In the genomic region with DNA sequence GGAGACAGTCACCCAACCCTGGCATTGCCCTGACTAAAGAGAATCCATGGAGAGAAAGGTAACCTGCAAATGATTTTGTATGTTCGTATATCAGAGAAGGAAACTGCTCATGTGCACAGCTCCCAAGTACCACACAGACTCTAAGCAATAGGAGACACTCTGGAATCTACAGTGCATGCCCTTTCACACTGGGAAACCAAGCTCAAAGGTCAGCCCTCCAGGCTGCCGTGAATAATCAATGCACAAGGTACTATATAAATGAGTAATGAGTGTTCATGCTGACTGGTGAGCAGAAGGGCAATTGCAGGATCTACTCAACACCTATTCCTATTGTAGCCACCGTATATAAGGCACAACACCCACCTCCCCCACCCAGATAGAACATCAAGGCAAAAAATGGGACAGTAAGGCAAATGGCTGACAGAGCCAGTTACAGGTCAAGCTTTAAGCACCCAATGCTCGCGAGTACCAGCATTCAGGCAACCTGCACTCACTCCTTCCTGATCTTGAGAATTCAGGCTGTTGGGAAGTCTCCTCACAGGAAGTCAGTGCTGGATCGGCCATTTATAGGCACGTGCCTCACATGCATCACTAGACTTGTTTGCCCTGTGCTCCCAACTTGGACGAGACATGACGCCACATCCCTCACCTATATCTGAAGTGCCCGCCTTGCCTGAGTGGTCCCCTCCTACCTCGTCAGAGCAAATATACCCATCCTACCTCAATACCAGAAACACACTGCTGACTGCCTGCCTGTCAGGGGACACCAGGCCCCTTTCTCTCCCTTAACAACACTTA, we compare ENCODE assay signal across 12 mouse cellular contexts. TPM values are rescaled to one million over a fixed set of nuclear protein-coding genes. Genes with fewer than 3 reads are reported as not detected.
DNase-seq lines count a peak whose midpoint lies in the region; ATAC-seq and TF ChIP-seq lines count a peak whose summit lies in the region.
"Had no signal": no experiment of that assay in that cellular context is flagged by ENCODE, and none has a peak within 500 bp of the region (broad histone marks: within the 10 kb centered on the region; RNA-seq: fewer than 3 reads in every experiment).

No protein-coding gene starts in this region.

- no peak overlapping the region for H3K4me3 ChIP-seq in gastrocnemius, adult 2 months
- no peak overlapping the region for H3K4me3 ChIP-seq in kidney, adult 2 months (ENCODE audit: insufficient read depth, low read depth, low read length)
- H3K4me3 ChIP-seq in intestine, embryonic 16.5 days (ENCODE audit: low read length), result no peak overlapping the region
- H3K4me3 ChIP-seq in myocyte, result no peak overlapping the region
- no peak overlapping the region for H3K4me3 ChIP-seq in neural tube, embryonic 15.5 days (replicated peaks)
- H3K4me3 ChIP-seq: midbrain, embryonic 15.5 days had no signal

- peaks cover 25% of the 10 kb centered on the region for H3K79me2 ChIP-seq in myocyte (ENCODE audit: control insufficient read depth, insufficient read depth)

- no peaks in the 10 kb centered on the region for H3K27me3 ChIP-seq in kidney, adult 2 months (replicated peaks; ENCODE audit: control insufficient read depth, insufficient read depth, low read length)
- no peaks in the 10 kb centered on the region for H3K27me3 ChIP-seq in intestine, embryonic 16.5 days (replicated peaks; ENCODE audit: control insufficient read depth, insufficient read depth, low read length)
- H3K27me3 ChIP-seq in myocyte (ENCODE audit: control insufficient read depth, insufficient read depth, insufficient read length), result no peaks in the 10 kb centered on the region
- no peaks in the 10 kb centered on the region for H3K27me3 ChIP-seq in neural tube, embryonic 15.5 days (replicated peaks)
- H3K27me3 ChIP-seq: midbrain, embryonic 15.5 days had no signal

- no peak for TF ChIP-seq CTCF in gastrocnemius, adult 2 months (IDR thresholded peaks at IDR 0.05)
- no peak for TF ChIP-seq CTCF in kidney, adult 2 months (conservative IDR thresholded peaks at IDR 0.05; ENCODE audit: insufficient read depth, insufficient read length, low read depth, low read length)

- intact Hi-C loops in gastrocnemius, adult 2 months (cut with DNase I), result no loop called here
- intact Hi-C loops in gastrocnemius, postnatal 36 days (cut with DNase I), result no loop called here

- WGBS in kidney, adult 2 months, result 59% methylated on average over 11 of the region's 11 CpGs
- 57% methylated on average over 11 of the region's 11 CpGs for WGBS in intestine, embryonic 16.5 days
- 70% methylated on average over 11 of the region's 11 CpGs for WGBS in neural tube, embryonic 15.5 days

- peaks cover 14% of the 10 kb centered on the region; the same call in 1 of the 2 replicates for H3K4me1 ChIP-seq in kidney, adult 2 months (ENCODE audit: control insufficient read depth, insufficient read depth, low read length)
- peaks cover 19% of the 10 kb centered on the region for H3K4me1 ChIP-seq in intestine, embryonic 16.5 days (ENCODE audit: control insufficient read depth, insufficient read depth, low read length)
- peaks cover 20% of the 10 kb centered on the region; the same call in 1 of the 2 replicates for H3K4me1 ChIP-seq in neural tube, embryonic 15.5 days

- H3K9ac ChIP-seq in intestine, embryonic 16.5 days (ENCODE audit: low read depth, low read length), result no peak overlapping the region
- no peak overlapping the region for H3K9ac ChIP-seq in neural tube, embryonic 15.5 days (replicated peaks)
- H3K9ac ChIP-seq: midbrain, embryonic 15.5 days had no signal

- peak overlapping the region; percentile 81 for H3K27ac ChIP-seq in gastrocnemius, adult 2 months
- peak overlapping the region; percentile 21; the same call in 1 of the 2 replicates for H3K27ac ChIP-seq in kidney, adult 2 months (ENCODE audit: insufficient read depth, low read depth, low read length)
- H3K27ac ChIP-seq in intestine, embryonic 16.5 days (ENCODE audit: low read length), result peak overlapping the region; percentile 84
- no peak overlapping the region for H3K27ac ChIP-seq in neural tube, embryonic 15.5 days (replicated peaks)
- H3K27ac ChIP-seq: midbrain, embryonic 15.5 days had no signal

- no peak overlapping the region for H3ac ChIP-seq in myocyte (ENCODE audit: control insufficient read depth, insufficient read length)

- peak overlapping the region; percentile 20; the same call in 1 of the 2 replicates for H3K4me2 ChIP-seq in intestine, embryonic 16.5 days (ENCODE audit: low read depth, low read length)
- peak overlapping the region; percentile 34 for H3K4me2 ChIP-seq in myocyte (ENCODE audit: low read depth)
- no peak overlapping the region for H3K4me2 ChIP-seq in neural tube, embryonic 15.5 days
- H3K4me2 ChIP-seq: midbrain, embryonic 15.5 days had no signal

- no peak for DNase-seq in gastrocnemius, adult 2 months
- no peak for DNase-seq in gastrocnemius, postnatal 36 days
- peak; percentile 77 for DNase-seq in kidney, adult 2 months
- no peak for DNase-seq in kidney, postnatal 10 days
- no peak for DNase-seq in adipocyte (ENCODE audit: low spot score)
- DNase-seq: adrenal gland, postnatal 36 days; cerebellum, adult 18-20 months; left cerebral cortex, postnatal 4 days had no signal

- no peaks in the 10 kb centered on the region for H3K9me3 ChIP-seq in intestine, embryonic 16.5 days (ENCODE audit: control insufficient read depth, low read length)
- no peaks in the 10 kb centered on the region for H3K9me3 ChIP-seq in neural tube, embryonic 15.5 days (replicated peaks)
- H3K9me3 ChIP-seq: midbrain, embryonic 15.5 days had no signal

- TF ChIP-seq POLR2A in kidney, adult 2 months (IDR thresholded peaks at IDR 0.05; ENCODE audit: low read depth, low read length), result no peak
- no peak for TF ChIP-seq POLR2A in myocyte (IDR thresholded peaks at IDR 0.05; ENCODE audit: insufficient read length, low read depth)

- no peaks in the 10 kb centered on the region for H3K36me3 ChIP-seq in kidney, adult 2 months (ENCODE audit: control insufficient read depth, insufficient read depth, low read length)
- 0 out of 2 replicates have a peak, but pooled peaks cover 3% of the 10 kb centered on the region for H3K36me3 ChIP-seq in intestine, embryonic 16.5 days (ENCODE audit: control insufficient read depth, insufficient read depth, low read length)
- peaks cover 4% of the 10 kb centered on the region for H3K36me3 ChIP-seq in myocyte (ENCODE audit: control insufficient read depth, insufficient read depth)
- H3K36me3 ChIP-seq in neural tube, embryonic 15.5 days, result 0 out of 2 replicates have a peak, but pooled peaks cover 11% of the 10 kb centered on the region
- H3K36me3 ChIP-seq: midbrain, embryonic 15.5 days had no signal

- ATAC-seq in intestine, embryonic 16.5 days, result peak; percentile 84
- ATAC-seq in neural tube, embryonic 15.5 days (ENCODE audit: low FRiP score), result no peak

TF ChIP-seq in myocyte, 11 proteins besides CTCF, POLR2A, EP300 and RAD21:
- TF ChIP-seq SRF (IDR thresholded peaks at IDR 0.05; ENCODE audit: control insufficient read depth, insufficient read length, low read depth), result peak; percentile 61
- TF ChIP-seq E2F4 (IDR thresholded peaks at IDR 0.05; ENCODE audit: insufficient read depth), result no peak

RNA-seq across cellular contexts. Expression of a gene that starts 13.4 kb away (rescaled TPM):
- total RNA-seq in gastrocnemius, adult 2 months (2021), result 100 to 1,000 TPM; 158 to 227 TPM
- total RNA-seq in gastrocnemius, postnatal 36 days (2021), result 100 to 1,000 TPM; 131 to 189 TPM
- polyA plus RNA-seq in kidney, adult 2 months (2012; rRNA removed), result 43.5 and 52.5 TPM in 2 replicates
- polyA plus RNA-seq in intestine, embryonic 16.5 days (2015; fragmentation: Nextera tagmentation; extraction: Ambion mirVana), result 80.0 and 84.3 TPM in 2 replicates
- 38.8 TPM for polyA plus RNA-seq in myocyte (2012; fragmentation: generic; extraction: Trizol)
- 94.7 and 103 TPM in 2 replicates for polyA plus RNA-seq in neural tube, embryonic 15.5 days (2015; fragmentation: Nextera tagmentation; extraction: Ambion mirVana)
